Mouse (Mus musculus): Measurements from ENCODE around the gene Smim1. TPM values are rescaled to one million over a fixed set of nuclear protein-coding genes. Genes with fewer than 3 reads are reported as not detected.

Smim1 gene
- polyA plus RNA-seq (2012; fragmentation: generic; extraction: Trizol): 9.5 TPM

DNA sequence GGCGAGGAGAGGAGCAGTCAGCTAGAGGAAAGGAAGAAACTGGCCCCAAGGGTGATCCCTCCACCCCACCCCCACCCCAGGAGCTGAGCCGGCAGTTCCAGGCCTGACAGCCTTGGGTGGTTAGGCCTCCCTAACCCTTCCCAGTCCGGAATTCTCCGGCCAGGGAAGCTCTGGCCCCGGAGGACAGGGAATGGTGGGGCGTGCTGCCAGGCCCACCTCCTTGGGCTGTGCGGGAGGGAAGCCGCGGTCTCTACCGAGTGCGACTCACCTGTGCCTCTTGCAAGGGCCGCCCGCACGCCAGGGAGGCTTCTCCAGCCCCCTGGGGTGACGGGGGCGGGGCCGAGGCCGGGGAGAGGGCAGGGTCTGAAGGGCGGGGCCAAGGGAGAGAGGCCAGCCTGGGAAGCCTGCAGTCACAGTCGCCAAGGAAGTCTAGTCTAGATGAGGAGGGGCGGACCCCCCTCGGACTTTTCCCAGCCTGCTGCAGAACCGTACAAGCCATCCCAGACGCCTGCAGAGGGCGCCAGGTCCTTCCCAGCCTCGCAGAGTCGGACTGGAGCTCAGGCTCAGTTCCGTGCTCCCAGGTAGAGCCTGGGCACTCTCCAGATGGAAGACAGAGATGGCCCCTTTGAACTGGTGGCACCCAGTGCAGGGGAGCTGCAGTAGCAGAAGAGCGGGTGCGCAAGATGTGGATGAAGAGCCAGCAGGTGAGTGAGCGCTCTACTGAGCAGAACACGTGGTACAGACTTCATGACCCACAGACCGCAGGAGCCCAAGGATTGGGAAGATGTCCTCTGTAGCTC lies at the start of gene Smim1:
Smim1 (minus strand) TSS at position 590 of the 800 bp plus-strand sequence.
- Histone ChIP-seq H3ac (ENCODE audit: control insufficient read depth, insufficient read length) (no peak within 1 kb of the TSS), H3K36me3 (ENCODE audit: control insufficient read depth, insufficient read depth) (no peaks in the 10 kb centered on the region), H3K4me2 (ENCODE audit: low read depth) (peak within 1 kb of the TSS; percentile 48), H3K27me3 (ENCODE audit: control insufficient read depth, insufficient read depth, insufficient read length) (peaks cover 27% of the 10 kb centered on the region), H3K4me3 (no peak within 1 kb of the TSS), H3K79me2 (ENCODE audit: control insufficient read depth, insufficient read depth) (no peaks in the 10 kb centered on the region)
- no peak for TF ChIP-seq TCF3 (IDR thresholded peaks at IDR 0.05; ENCODE audit: insufficient read length, low read depth)
- no peak for TF ChIP-seq MYOG (IDR thresholded peaks at IDR 0.05; ENCODE audit: control insufficient read depth in 1 of 3, insufficient read depth in 1 of 3, insufficient read length in 2 of 3, low read depth in 2 of 3)
- no peak for TF ChIP-seq SRF (IDR thresholded peaks at IDR 0.05; ENCODE audit: control insufficient read depth, insufficient read length, low read depth)
- TF ChIP-seq MAX (IDR thresholded peaks at IDR 0.05; ENCODE audit: low read depth): no peak
- TF ChIP-seq MYOD1 (IDR thresholded peaks at IDR 0.05; ENCODE audit: control insufficient read depth in 1 of 3, insufficient read length in 2 of 3, low read depth in 2 of 3): no peak
- no peak for TF ChIP-seq TCF12 (IDR thresholded peaks at IDR 0.05; ENCODE audit: insufficient read depth, poor library complexity, severe bottlenecking)
- TF ChIP-seq USF1 (IDR thresholded peaks at IDR 0.05; ENCODE audit: low read depth): no peak
- TF ChIP-seq CEBPB (IDR thresholded peaks at IDR 0.05; ENCODE audit: insufficient read depth, poor library complexity, severe bottlenecking): no peak
- no peak for TF ChIP-seq POLR2A (IDR thresholded peaks at IDR 0.05; ENCODE audit: insufficient read length, low read depth)
- TF ChIP-seq POLR2AphosphoS2 (IDR thresholded peaks at IDR 0.05; ENCODE audit: insufficient read length, low read depth): no peak
- no peak for TF ChIP-seq REST (IDR thresholded peaks at IDR 0.05; ENCODE audit: insufficient read depth, insufficient read length)

- H3K4me2 ChIP-seq (ENCODE audit: low read depth): no peak overlapping the region
- H3K4me3 ChIP-seq: no peak overlapping the region
- no peaks in the 10 kb centered on the region for H3K36me3 ChIP-seq (ENCODE audit: control insufficient read depth, insufficient read depth)
- H3K79me2 ChIP-seq (ENCODE audit: control insufficient read depth, insufficient read depth): no peaks in the 10 kb centered on the region
- H3K27me3 ChIP-seq (ENCODE audit: control insufficient read depth, insufficient read depth, insufficient read length): peaks cover 9% of the 10 kb centered on the region
- H3ac ChIP-seq (ENCODE audit: control insufficient read depth, insufficient read length): no peak overlapping the region
- TF ChIP-seq SRF (IDR thresholded peaks at IDR 0.05; ENCODE audit: control insufficient read depth, insufficient read length, low read depth) (no peak), MYOD1 (IDR thresholded peaks at IDR 0.05; ENCODE audit: control insufficient read depth in 1 of 3, insufficient read length in 2 of 3, low read depth in 2 of 3) (no peak), MYOG (IDR thresholded peaks at IDR 0.05; ENCODE audit: control insufficient read depth in 1 of 3, insufficient read depth in 1 of 3, insufficient read length in 2 of 3, low read depth in 2 of 3) (no peak), TCF12 (IDR thresholded peaks at IDR 0.05; ENCODE audit: insufficient read depth, poor library complexity, severe bottlenecking) (no peak), CEBPB (IDR thresholded peaks at IDR 0.05; ENCODE audit: insufficient read depth, poor library complexity, severe bottlenecking) (no peak), E2F4 (IDR thresholded peaks at IDR 0.05; ENCODE audit: insufficient read depth) (no peak), TCF3 (IDR thresholded peaks at IDR 0.05; ENCODE audit: insufficient read length, low read depth) (no peak), MAX (IDR thresholded peaks at IDR 0.05; ENCODE audit: low read depth) (no peak), USF1 (IDR thresholded peaks at IDR 0.05; ENCODE audit: low read depth) (no peak), POLR2AphosphoS2 (IDR thresholded peaks at IDR 0.05; ENCODE audit: insufficient read length, low read depth) (no peak), REST (IDR thresholded peaks at IDR 0.05; ENCODE audit: insufficient read depth, insufficient read length) (no peak), POLR2A (IDR thresholded peaks at IDR 0.05; ENCODE audit: insufficient read length, low read depth) (no peak)
Observed at GRCm38 (mm10) chr4:154071941-154072340, 45.9 kb upstream of the Smim1 start.

- no peaks in the 10 kb centered on the region for H3K36me3 ChIP-seq (ENCODE audit: control insufficient read depth, insufficient read depth)
- H3K79me2 ChIP-seq (ENCODE audit: control insufficient read depth, insufficient read depth): no peaks in the 10 kb centered on the region
- no peak overlapping the region for H3K4me3 ChIP-seq
- no peak overlapping the region for H3ac ChIP-seq (ENCODE audit: control insufficient read depth, insufficient read length)
- no peak for TF ChIP-seq TCF12 (IDR thresholded peaks at IDR 0.05; ENCODE audit: insufficient read depth, poor library complexity, severe bottlenecking)
- TF ChIP-seq E2F4 (IDR thresholded peaks at IDR 0.05; ENCODE audit: insufficient read depth): no peak
- TF ChIP-seq REST (IDR thresholded peaks at IDR 0.05; ENCODE audit: insufficient read depth, insufficient read length): no peak
- TF ChIP-seq POLR2AphosphoS2 (IDR thresholded peaks at IDR 0.05; ENCODE audit: insufficient read length, low read depth): no peak
- TF ChIP-seq CEBPB (IDR thresholded peaks at IDR 0.05; ENCODE audit: insufficient read depth, poor library complexity, severe bottlenecking): no peak
- no peak for TF ChIP-seq MYOG (IDR thresholded peaks at IDR 0.05; ENCODE audit: control insufficient read depth in 1 of 3, insufficient read depth in 1 of 3, insufficient read length in 2 of 3, low read depth in 2 of 3)
- TF ChIP-seq TCF3 (IDR thresholded peaks at IDR 0.05; ENCODE audit: insufficient read length, low read depth): no peak
- no peak for TF ChIP-seq MYOD1 (IDR thresholded peaks at IDR 0.05; ENCODE audit: control insufficient read depth in 1 of 3, insufficient read length in 2 of 3, low read depth in 2 of 3)
- H3K27me3 ChIP-seq (ENCODE audit: control insufficient read depth, insufficient read depth, insufficient read length): peaks cover 9% of the 10 kb centered on the region
- no peak overlapping the region for H3K4me2 ChIP-seq (ENCODE audit: low read depth)
Observed at GRCm38 (mm10) chr4:154071521-154071920, 45.5 kb upstream of the Smim1 start.

- H3K36me3 ChIP-seq (ENCODE audit: control insufficient read depth, insufficient read depth): no peaks in the 10 kb centered on the region
- H3K4me3 ChIP-seq: no peak overlapping the region
- TF ChIP-seq REST (IDR thresholded peaks at IDR 0.05; ENCODE audit: insufficient read depth, insufficient read length) (peak; percentile 58), E2F4 (IDR thresholded peaks at IDR 0.05; ENCODE audit: insufficient read depth) (no peak), POLR2AphosphoS2 (IDR thresholded peaks at IDR 0.05; ENCODE audit: insufficient read length, low read depth) (no peak)
- peaks cover 9% of the 10 kb centered on the region for H3K27me3 ChIP-seq (ENCODE audit: control insufficient read depth, insufficient read depth, insufficient read length)
- no peaks in the 10 kb centered on the region for H3K79me2 ChIP-seq (ENCODE audit: control insufficient read depth, insufficient read depth)
- H3ac ChIP-seq (ENCODE audit: control insufficient read depth, insufficient read length): no peak overlapping the region
- no peak overlapping the region for H3K4me2 ChIP-seq (ENCODE audit: low read depth)
Observed at GRCm38 (mm10) chr4:154070896-154071295, 44.9 kb upstream of the Smim1 start.
